Mouse (Mus musculus): ENCODE measurements around the gene Ecm2.

The Ecm2 gene

DNA sequence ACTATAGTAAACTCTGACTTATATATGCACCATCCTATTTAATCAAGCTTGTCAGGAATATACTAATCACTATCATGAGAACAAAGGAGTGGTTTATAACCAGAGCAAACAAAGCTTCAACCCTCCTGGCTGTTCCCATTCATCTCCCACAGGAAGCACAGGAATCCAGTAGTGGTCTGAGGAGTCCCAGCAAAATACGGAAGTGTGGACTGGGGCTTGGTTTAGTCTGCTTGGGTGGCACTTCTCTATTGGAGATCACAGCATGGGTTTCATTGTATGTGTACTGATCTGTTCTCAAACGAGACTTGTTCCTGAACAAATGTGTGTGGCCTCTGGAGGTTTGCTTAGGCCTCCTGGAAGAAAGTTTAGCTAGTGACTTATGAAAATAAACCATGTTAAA lies 14.2 kb downstream of the Ecm2 start:
- DNase-seq: no peak

DNA sequence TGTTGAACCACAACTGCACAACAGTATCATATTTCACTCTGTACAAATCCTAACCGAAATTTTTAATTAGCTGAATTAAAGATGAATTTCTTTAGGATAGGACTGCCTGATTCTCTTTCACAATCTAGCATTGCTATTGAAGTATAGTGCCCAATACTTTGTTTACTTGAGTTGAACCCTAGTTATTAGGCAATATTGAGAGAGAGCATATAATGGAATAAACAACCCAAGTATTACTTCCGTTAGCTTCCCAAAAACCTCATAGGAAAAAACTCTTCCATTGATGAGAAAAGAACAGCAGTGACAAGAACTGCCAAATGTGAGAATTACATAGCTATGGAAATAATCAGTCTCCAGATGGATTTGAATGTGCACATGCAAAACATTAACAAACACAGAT lies 21.6 kb downstream of the Ecm2 start:
- no peak for DNase-seq

DNA sequence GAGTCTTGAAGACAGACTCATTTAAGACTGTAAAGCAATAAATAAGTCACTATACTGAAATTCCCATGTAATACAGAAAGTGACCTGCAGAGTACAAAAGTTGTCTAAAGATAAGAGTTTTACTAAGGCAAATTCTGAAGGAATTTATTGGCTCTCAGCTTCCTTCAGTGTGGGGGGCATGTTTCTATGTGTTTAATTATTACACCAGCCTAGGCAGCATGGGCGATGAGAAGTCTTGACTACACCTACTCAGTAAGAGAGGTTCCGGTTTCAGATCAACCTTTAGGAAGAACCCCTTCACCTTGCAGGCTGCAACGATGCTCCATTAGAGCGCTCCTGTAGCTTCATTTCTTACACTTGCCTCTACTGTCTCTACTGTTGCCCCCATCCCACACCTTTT lies 26.0 kb downstream of the Ecm2 start:
- DNase-seq: no peak

DNA sequence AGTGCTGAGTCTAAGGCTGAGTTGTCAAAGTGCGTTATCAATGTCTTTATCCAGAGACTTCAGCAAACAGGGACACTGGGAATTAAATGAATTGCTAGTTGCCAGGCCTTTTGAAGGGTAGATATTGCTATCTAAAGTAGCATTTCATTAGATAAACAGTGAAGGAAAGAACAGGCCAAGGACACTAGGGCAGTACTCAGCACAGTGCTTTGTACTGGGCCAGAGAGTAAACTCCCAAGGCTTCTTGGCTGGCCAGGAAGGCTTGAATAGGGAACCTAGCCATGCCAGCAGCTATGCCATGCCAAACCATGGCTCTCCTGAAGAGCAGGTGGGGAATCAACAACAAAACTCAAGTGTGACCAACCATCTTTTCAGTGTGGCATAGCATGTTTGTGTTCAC lies 32.3 kb downstream of the Ecm2 start:
- DNase-seq: no peak

DNA sequence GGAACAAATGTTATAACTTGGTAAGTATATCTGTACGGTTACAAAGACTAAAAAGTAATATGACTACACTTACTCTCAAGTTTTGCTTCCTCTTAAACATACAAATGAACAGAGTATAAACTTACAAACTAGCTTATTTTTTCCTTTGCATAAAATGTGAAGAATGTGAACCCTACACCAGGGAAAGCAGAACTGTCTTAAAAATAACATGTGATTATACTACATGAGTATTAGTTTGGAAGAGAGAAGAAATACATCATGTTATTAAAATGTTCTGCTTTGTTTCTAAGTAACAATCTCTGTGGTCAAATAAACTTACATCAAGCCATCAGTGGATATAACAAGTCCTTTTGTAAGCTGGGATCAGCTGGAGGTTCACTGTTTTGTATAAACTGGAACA lies 34.1 kb downstream of the Ecm2 start:
- no peak for DNase-seq

DNA sequence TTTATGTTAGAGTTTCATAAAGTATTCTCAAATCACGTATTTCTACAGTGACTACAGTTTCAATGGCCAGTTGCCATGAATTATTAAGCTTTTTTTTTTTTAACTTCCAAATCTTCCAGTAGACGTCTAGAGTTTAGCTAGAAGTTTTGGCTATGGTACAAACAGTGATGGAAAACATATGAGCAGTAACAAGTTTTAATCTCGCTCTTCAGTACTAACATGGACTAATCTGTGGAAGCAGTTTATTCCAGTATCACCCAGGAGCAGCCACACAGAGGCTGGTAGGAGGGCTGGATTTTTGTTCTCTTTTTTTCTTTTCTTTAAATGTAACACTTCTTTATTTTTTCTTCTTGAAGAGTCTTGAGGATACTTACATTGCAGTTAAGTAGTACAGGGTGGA lies 39.7 kb downstream of the Ecm2 start, which contains the start of gene Aspn:
Gene Aspn, plus strand, starts transcription at position 165 of the 400 bp plus-strand sequence.
- DNase-seq: no peak

DNA sequence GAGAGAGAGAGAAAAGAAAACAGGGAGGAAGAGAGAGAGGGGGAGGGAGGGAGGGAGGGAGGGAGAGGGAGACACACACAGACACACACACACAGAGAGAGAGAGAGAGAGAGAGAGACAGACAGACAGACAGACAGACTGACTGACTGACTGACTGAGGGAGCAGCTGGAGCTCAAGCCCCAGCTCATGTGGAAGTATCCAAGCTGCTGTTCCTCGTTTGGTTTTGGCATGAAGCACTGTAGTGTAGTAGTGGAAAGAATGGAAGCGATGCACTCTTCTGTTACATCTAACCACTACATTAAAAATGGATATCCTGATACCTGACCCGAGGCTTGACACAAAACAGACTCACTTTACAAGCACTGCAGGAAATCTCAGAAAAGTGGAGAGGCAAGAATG lies 41.0 kb downstream of the Ecm2 start:
- no peak for DNase-seq

DNA sequence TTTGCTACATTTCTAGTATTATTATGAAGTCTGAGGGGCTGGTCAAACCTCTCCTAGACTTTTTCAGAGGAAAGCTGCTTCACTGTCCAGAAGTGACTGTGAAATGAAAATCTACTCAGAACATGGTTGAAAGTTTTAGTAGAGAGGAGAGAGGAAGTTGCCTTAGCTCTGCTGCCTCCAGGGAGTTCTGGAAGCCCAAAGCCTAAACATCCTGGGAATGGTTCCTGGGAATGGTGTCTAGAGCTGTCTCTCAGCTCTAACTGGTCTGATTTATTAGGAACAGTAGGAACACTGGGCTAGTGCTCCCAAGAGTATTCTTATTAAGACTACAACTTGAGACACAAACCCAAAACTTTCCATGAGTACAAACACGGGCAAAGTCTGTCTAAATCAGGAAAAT lies 41.9 kb downstream of the Ecm2 start:
- DNase-seq: no peak

DNA sequence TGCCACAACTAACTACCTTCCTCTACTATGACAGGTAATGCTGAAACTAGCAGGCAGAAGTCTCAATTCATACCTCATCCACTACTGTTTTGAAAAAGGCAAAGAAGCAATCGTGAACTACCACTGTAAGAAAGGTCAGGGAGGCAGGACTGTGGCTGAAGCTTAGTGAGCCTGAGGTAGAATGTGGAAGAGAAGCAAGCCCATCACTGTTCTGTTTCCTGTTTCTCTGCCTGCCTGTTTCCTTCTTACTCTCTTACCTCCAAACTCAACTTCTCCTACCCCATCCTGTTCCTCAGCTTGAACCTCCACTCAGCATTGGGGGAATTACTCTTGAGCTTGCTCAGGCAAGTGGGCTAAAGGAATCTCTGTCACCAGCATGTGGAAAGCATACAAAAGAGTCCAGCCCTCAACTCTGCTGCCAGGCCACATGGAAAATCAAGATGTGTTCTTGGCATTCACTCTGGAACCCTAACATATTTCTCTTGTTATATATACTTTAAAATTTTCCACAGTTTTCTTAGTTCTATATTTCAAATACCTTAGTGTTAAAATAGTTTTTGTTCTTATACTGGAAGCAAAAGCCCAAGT lies 43.0 kb downstream of the Ecm2 start:
- DNase-seq: no peak

DNA sequence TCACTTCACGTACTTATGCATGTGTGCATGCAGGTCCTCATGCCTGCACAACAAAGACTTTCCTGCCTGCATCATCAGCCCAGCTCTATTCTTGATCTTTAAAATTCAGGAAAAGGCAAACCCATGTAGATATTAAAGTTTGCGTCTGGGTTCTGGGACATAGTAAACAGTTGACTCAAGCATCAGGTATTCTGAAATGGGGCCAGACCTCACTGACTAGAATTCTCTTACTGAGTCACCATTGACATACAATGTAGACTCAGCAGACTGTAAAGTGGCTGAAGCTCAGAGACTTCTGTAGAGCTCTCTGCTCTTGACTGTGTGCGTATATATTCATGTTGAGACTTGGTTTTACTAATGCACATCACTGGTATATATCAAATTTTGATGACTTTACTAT lies 45.0 kb downstream of the Ecm2 start:
- DNase-seq: no peak

DNA sequence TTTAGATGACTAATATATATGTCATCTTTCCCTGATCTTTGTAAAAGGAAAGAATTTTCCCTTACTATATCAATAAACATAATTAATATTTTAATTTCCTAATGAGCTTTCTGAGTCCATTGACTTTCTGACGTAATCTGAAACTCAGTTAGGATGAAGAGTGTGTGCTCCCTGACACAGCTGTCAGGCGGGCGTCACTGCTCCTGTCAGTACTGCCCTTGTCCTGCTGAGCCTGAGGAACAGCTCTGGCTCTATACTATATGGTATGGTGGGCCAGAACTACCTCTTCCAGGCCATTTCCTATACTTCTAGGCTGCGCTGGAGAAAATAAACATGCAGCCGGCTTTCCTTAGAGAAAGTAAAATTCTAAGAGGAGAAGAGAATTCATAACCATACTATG lies 49.9 kb downstream of the Ecm2 start:
- no peak for DNase-seq

DNA sequence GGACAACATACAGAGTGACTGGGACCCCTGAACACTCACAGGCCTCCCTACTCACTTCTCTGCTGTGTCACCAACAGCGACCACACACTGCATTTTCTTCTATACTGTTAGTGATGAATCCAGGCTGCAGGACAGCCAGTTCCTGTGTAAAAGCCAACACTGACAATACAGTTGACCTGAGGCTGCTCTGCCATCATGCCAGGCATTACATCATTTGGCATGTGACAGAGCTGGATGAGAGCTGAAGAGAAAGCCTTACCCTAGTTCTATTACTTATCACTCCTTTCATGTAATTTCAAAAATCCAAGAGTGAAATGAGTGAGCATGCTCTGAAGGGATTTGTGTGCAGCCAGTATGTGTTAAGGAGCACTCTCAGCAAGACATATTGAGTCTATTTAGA lies 51.6 kb downstream of the Ecm2 start:
- DNase-seq: no peak

DNA sequence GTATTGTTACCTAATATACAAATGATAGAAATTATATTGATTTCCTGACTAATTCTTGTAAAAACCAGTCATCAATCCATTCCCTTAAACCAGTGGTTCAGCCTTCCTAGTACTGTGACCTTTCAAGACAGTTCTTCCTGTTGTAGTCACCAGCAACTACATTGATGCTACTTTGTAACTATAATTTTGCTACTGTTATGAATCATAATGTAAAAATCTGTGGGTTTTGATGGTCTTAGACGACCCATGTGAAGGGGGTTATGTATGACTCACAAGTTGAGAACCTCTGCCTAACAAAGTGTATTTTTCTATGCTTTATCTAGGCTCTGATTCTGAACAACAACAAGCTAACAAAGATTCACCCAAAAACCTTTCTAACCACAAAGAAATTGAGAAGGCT lies 52.3 kb downstream of the Ecm2 start:
- no peak for DNase-seq

DNA sequence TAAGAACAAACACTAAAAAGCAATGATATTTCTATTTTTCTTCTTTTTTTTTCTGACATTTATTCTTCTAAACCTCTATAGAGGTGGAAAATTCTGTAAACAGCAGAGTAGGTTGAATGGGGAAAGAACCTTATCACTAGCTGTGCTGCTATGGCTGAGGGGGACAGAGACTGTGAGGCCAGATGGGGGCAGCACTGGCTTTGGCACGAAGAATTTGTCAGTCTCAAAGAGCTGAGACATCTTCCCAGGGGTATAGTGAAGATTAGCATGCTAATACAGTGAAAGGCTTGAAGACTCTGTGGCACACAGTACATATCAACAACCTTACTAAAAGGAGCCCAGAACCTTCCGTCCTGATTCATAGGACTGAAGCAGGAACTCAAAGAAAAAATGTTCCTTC lies 54.6 kb downstream of the Ecm2 start:
- no peak for DNase-seq

DNA sequence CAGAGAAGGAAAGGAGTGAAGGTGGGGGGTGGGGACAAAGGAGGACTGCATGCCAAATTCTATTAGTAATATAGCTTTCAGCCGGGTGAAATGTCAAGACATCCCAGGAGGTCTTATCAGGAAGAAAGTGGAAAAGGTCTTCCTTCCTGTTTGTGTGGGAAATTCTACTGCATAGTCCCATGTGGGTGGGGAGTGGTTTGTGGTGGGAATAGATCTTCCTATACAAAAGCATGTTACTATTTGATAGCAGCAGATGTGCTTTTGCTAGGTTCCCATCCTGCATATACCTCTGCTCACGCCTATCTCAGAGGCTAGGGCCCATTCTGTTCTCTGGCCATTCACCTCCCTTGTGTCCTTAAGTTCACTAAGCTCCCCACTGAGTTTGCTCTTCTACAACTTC lies 56.3 kb downstream of the Ecm2 start:
- no peak for DNase-seq

DNA sequence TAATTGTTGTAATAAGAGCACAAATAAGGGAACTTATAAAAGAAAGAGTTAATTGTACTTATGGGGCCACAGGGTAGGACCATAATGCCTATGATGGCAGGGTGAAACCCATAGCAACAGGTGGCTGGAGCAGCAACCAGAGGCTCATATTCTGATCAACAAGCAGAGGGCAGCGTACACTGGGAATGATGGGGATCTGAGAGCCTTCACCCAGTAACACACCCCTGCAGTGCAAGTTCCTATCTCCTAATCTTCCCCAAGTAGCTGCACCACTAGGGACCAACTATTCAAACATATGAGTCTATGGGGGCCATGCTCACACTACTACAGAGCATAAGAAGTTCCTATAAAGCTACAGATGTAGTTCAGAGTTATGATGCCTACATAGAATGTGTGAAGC lies 59.7 kb downstream of the Ecm2 start:
- DNase-seq: no peak

DNA sequence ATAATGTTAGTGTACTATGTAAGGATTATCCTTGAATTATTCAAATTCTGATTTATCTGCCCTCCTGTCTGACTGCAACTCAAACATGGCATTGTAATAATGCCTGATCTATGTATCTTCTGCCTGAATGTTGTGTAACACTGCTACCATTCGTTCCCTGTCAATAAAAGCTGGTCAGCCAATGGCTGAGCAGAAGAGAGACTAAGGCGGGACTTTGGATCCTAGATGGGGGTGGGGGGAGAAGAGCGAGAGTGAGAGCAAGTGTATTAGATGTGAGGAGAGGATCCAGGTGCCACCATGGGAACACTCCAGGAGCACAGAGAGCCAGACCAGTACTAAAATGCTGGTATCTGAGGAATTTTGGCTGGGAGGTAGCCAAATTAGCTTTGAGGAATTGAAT lies 65.8 kb downstream of the Ecm2 start:
- no peak for DNase-seq

DNA sequence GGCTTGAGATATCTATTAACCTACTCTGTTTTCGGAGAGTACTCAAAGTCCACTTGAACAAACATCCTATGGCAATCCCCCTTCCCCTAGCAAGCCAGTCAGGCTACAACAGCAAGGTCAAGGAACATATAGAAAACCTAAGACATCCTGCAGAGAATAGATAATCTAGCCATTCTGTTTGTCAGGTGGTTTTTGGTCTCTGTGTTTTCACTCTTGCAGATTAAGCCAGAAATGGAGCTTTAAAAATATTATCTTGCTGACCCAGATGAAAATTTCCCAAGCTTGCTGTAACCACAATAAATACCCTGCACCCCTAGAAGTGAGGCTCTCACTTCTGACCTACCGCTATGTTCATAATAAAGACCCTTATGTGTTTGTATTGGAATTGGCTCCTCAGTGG lies 66.8 kb downstream of the Ecm2 start:
- DNase-seq: no peak

DNA sequence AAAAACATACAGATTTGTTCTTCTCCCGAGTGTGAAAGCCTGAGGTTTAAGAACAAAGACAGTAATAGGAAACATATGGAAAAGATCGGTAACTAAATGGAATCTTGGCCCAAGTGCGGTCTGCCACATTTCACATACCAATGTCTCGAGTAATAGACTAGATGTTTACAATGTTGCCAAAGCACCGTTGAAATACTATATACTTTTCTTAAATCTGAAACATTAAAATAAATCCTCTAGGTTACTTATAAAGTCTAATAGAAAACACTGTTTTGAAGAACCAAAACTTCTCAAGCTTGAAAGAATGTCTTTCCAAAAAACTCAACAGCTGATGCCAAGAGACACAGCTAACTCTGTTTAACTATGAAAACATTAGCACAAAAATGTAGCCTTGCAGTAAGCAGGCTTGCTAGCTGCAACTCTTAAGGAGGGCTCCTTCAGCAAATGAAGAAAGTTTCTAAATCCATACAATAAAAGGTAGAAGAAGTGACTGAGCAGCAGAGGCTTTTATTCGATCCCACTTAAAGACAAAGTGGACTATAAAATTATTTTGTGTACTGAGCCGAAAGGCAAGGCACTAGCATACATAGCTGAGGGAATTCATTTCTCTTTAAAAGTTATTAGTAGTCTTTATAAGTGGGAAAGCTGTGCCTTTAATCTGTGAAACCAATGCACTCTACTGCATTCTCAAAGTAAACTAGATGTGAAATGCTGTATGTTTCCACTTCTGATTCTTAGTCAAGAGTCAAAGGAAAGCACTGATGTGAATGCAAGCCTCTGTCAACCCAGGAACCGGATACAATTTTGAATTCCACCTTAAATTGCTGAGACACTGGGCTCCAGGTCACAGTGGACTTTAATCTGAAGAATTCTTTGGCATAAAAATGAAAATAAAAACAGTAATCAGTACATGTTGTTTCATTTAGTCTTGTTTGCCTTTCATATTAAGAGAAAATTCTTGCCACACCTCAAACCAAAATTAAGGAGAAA lies 77.2 kb downstream of the Ecm2 start, which contains the start of gene Omd:
Gene Omd, plus strand, starts transcription at position 922 of the 990 bp plus-strand sequence.
- DNase-seq: no peak

Measured in cerebellum, adult 11 months (tissue).